Mouse (Mus musculus) liver, embryonic 14.5 days (tissue): ENCODE measurements around the gene Mapk10.

Experiments
- CTCF ChIP-seq: IDR thresholded peaks from 2 replicates; pipeline ENCODE4 v1.5.1; 2016; ENCODE audit warnings: antibody characterized with exemption, low read depth, control low read depth
- EP300 ChIP-seq: IDR thresholded peaks from 2 replicates; pipeline ENCODE4 v1.6.1; 2016; ENCODE audit warnings: antibody characterized with exemption, low read depth

DNA sequence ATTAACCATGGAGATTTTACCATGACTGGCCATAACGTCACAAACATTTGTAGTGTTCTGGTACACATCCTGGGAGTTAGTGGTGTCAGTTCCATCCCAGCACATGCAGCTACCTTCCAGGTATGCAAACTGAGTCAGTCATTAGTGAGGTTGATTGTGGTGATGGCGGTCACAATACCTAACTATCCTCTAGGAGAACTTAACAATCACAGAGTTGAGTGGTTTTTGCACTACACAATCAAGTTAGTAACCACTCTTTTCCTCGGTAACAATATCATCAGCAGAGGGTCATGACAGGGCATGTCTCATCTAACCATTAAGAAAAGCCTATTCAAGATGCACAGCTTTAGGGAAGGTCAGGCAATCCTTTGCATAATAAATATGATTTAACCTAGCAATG lies 39.9 kb downstream of the Mapk10 start:
- TF ChIP-seq CTCF (no peak), EP300 (no peak)
